Mouse (Mus musculus): ENCODE measurements around the gene Mipol1. TPM values are rescaled to one million over a fixed set of nuclear protein-coding genes. Genes with fewer than 3 reads are reported as not detected.

Mipol1 gene
- polyA plus RNA-seq, 1 experiment from 2014 or later = 6.8 TPM

- Histone ChIP-seq H3K9me3 (no peaks in the 10 kb centered on the region), H3K9ac (no peak overlapping the region), H3K4me3 (no peak overlapping the region), H3K36me3 (no peaks in the 10 kb centered on the region), H3K4me2 (replicated peaks) (no peak overlapping the region), H3K27ac (no peak overlapping the region), H3K4me1 (no peaks in the 10 kb centered on the region), H3K27me3 (replicated peaks) (no peaks in the 10 kb centered on the region)
- no peak for ATAC-seq (ENCODE audit: low FRiP score, low read depth)
- WGBS = 80% methylated on average over 4 of the region's 4 CpGs
Observed at GRCm38 (mm10) chr12:57511127-57511526, 280.9 kb downstream of the Mipol1 start.

DNA sequence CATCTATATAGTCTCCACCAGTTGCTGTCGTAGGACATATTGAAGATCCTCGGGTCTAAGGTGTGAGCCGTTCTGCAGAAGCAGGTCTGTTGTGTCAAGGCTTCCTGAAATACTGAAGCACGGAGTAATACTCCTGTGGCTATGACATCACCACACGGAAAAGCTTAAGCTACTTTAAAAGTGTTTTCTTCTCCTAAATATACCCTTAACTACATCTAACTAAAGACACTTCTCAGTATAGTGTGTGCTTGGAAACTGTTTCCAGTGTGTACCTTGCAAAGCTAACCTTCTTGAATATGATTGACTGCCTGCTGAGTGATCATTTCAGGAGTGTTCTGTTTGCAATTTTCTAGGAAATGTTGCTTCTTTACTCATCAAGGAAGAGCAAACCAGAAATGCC lies 281.3 kb downstream of the Mipol1 start:
- Histone ChIP-seq H3K9me3 (no peaks in the 10 kb centered on the region), H3K4me1 (no peaks in the 10 kb centered on the region), H3K27ac (no peak overlapping the region), H3K27me3 (replicated peaks) (no peaks in the 10 kb centered on the region), H3K36me3 (no peaks in the 10 kb centered on the region), H3K4me2 (replicated peaks) (no peak overlapping the region), H3K9ac (no peak overlapping the region), H3K4me3 (no peak overlapping the region)
- ATAC-seq (ENCODE audit: low FRiP score, low read depth) = no peak
- 87% methylated on average over 5 of the region's 5 CpGs for WGBS

GRCm38 (mm10) chr12:57514552-57514951 lies 284.3 kb downstream of the Mipol1 start:
- H3K9ac ChIP-seq = no peak overlapping the region
- H3K27me3 ChIP-seq (replicated peaks) = no peaks in the 10 kb centered on the region
- H3K36me3 ChIP-seq = no peaks in the 10 kb centered on the region
- H3K9me3 ChIP-seq = no peaks in the 10 kb centered on the region
- no peak overlapping the region for H3K4me3 ChIP-seq
- no peak overlapping the region for H3K27ac ChIP-seq
- WGBS = 68% methylated on average over 1 of the region's 1 CpGs
- H3K4me1 ChIP-seq = no peaks in the 10 kb centered on the region
- no peak overlapping the region for H3K4me2 ChIP-seq (replicated peaks)
- no peak for ATAC-seq (ENCODE audit: low FRiP score, low read depth)

DNA sequence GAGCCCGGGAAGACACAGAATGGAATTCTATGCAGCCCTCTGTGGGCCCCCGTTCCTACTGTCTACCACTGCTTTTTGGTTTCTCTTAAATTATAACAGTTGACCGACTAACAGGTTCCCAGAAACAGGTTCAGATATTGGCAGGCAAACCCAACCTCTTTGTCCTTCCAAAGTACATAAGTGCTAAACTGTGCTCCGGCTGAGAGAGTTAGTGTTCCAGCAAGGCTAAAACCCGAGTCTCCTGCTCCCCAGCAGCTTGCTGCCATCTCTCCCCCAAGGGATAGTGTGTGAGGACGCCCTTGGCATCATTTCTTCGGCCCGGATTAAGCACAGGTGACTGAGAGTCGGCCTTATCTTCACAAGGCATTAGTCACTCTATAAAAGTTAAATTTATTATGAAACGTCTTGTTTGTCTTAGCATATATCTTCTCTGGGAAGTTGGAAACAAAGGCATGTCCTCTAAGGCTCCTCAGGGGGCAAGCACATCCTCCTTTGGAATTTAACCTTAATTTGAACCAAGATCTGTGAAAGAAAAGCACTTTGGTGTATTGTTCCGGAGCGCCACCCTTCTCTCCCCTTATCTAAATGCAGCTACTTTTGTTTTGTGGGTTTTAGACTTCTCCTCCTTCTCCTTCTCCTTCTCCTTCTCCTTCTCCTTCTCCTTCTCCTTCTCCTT lies 285.6 kb downstream of the Mipol1 start:
- no peak overlapping the region for H3K27ac ChIP-seq
- no peaks in the 10 kb centered on the region for H3K9me3 ChIP-seq
- no peaks in the 10 kb centered on the region for H3K27me3 ChIP-seq (replicated peaks)
- no peak overlapping the region for H3K4me3 ChIP-seq
- H3K9ac ChIP-seq = no peak overlapping the region
- WGBS = 36% methylated on average over 12 of the region's 12 CpGs
- H3K4me2 ChIP-seq (replicated peaks) = no peak overlapping the region
- no peak for ATAC-seq (ENCODE audit: low FRiP score, low read depth)
- no peaks in the 10 kb centered on the region for H3K36me3 ChIP-seq
- H3K4me1 ChIP-seq = no peaks in the 10 kb centered on the region

- WGBS = 81% methylated on average over 4 of the region's 4 CpGs
- H3K27me3 ChIP-seq (replicated peaks) = peaks cover 23% of the 10 kb centered on the region
Observed at GRCm38 (mm10) chr12:57528335-57528734, 298.1 kb downstream of the Mipol1 start.

DNA sequence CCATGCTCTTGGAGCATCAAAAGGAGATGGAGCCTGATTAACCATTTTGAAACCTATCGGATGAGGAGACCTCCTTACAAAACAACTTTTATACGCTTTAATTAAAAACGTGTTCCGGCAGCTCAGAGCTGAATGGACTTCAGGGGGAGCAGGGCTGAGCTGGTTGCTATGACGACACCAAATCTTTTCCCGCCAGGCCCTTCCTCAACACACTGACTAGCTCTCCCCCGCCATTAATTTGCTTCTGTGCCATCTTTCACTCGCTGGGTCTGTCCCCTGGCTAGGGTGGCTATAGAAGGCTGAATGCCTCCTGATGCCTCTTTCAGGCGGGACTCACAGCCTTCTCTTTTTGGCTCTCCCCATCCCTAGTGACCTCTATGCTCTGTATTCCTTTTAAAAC lies 300.2 kb downstream of the Mipol1 start:
- no peak overlapping the region for H3K9ac ChIP-seq
- WGBS = 6% methylated on average over 9 of the region's 9 CpGs
- H3K4me3 ChIP-seq = no peak overlapping the region
- no peak overlapping the region for H3K27ac ChIP-seq
- peaks cover 43% of the 10 kb centered on the region for H3K27me3 ChIP-seq (replicated peaks)
- peak; percentile 79 for ATAC-seq (ENCODE audit: low FRiP score, low read depth)
- H3K36me3 ChIP-seq = no peaks in the 10 kb centered on the region
- no peak overlapping the region for H3K4me2 ChIP-seq (replicated peaks)
- H3K4me1 ChIP-seq = peaks cover 11% of the 10 kb centered on the region; the same call in 1 of the 2 replicates
- H3K9me3 ChIP-seq = no peaks in the 10 kb centered on the region

More at GRCm38 (mm10) chr12:57528335-57528734, 298.1 kb downstream of the Mipol1 start:
- ATAC-seq (ENCODE audit: low FRiP score, low read depth) = no peak
- Histone ChIP-seq H3K36me3 (no peaks in the 10 kb centered on the region), H3K27ac (no peak overlapping the region), H3K4me1 (0 out of 2 replicates have a peak, but pooled peaks cover 4% of the 10 kb centered on the region), H3K4me3 (no peak overlapping the region), H3K4me2 (replicated peaks) (no peak overlapping the region), H3K9me3 (no peaks in the 10 kb centered on the region), H3K9ac (no peak overlapping the region)

DNA sequence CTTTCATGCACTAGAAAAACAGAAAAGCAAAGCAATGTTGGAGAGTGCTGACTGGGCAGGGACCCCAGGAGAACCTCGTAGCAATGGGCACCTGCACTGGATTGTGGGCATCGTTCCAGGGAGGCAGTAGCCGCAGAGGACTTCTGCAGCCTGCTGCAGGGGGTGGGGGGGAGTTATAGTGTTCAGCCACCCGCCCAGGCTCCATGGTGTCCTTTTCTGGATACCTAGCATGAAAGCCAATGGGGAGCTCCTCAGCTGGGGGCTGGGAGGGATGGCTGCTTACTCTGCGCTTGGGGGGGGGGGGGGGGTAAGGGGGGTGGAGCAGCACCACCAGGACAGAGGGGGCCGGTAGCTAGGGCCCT lies 304.3 kb downstream of the Mipol1 start:
- peak; percentile 8; the same call in 1 of the 2 replicates for ATAC-seq (ENCODE audit: low FRiP score, low read depth)
- 0% methylated on average over 5 of the region's 6 CpGs for WGBS
- no peak overlapping the region for H3K9ac ChIP-seq
- peaks cover 66% of the 10 kb centered on the region for H3K27me3 ChIP-seq (replicated peaks)
- H3K36me3 ChIP-seq = no peaks in the 10 kb centered on the region
- no peak overlapping the region for H3K27ac ChIP-seq
- H3K9me3 ChIP-seq = no peaks in the 10 kb centered on the region
- peak overlapping the region; percentile 43 for H3K4me2 ChIP-seq (replicated peaks)
- H3K4me1 ChIP-seq = peaks cover 21% of the 10 kb centered on the region
- no peak overlapping the region for H3K4me3 ChIP-seq

DNA sequence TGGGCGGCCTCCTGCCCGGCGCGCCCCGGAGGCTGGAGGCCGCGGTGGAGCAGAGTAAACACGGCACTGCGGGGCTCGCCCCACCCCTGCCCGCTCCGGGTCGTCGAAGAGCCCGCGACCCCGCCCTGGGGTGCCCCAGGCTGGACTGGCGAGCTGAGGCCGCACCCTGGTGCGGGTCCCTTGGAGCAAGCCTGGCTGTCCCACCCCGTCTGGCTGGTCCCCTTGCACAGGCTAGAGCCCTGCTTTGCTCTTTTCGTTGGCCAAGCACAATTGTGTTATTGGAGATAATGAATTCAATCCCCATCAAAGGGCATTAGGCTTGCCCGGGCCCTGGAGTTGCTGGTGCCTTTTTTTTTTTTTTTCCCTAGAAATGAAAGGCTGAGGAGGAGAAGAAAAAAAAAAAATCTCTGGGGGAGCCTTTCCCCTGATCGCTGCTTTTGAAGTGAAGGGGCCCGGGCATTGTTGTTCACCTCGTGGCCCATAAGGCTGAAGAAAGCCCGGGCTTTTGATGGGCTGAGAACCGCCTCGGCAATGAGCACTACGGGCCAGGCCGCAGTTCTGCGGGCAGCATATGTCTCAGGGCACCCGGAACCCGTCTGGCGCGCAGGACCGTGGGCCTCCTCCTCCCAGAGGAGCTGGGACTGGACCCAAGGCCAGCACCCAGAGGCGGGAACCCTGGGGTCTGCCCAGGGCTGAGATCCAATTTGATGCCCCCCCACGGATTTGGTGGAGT lies 304.8 kb downstream of the Mipol1 start:
- peak overlapping the region; percentile 18; the same call in 1 of the 2 replicates for H3K4me3 ChIP-seq
- no peaks in the 10 kb centered on the region for H3K36me3 ChIP-seq
- H3K4me1 ChIP-seq = peaks cover 21% of the 10 kb centered on the region
- peak; percentile 37 for ATAC-seq (ENCODE audit: low FRiP score, low read depth)
- peaks cover 68% of the 10 kb centered on the region for H3K27me3 ChIP-seq (replicated peaks)
- H3K4me2 ChIP-seq (replicated peaks) = peak overlapping the region; percentile 43
- under 1% methylated on average over 39 of the region's 39 CpGs for WGBS
- H3K9ac ChIP-seq = no peak overlapping the region
- no peaks in the 10 kb centered on the region for H3K9me3 ChIP-seq
- H3K27ac ChIP-seq = no peak overlapping the region

DNA sequence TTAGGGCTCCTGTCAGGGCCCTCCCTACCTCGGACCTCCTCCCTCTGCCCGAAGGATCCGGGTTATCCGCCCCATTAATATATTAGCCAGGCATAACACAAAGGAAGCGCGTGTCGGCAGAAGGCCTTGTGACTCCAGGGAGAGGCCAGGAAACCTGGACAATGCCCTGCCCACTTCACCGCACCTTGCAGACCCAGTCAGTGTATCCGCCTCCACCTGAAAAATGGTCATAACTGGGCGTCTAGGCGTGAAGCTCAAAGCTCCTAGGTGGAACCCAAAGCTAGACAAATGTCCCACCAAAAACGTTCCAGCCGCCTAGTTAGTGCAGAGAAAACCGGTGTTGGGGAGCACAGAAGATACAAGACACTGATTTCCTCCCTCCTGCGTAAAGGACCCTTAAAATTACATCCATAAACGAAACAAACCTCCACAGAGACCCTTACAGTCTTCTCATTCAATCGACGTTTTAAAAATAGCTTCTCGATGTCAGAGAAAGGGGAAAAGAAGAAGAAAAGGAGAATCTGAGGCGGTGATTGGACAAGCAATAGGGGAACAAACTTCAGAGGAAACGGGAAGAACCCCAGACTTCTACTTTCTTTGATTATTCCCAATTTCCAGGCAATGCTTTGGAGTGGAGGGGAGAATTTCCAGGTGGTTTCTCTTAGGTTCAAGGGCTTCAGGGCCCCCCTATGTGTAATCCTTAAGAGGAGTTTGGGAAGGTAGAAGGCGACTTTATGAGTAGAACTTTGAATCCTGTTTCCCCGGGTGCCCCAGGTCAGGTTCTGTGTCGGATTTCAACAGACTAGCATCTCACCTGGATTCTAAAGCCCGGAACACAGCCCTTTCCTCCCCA lies 306.1 kb downstream of the Mipol1 start:
- Histone ChIP-seq H3K27ac (no peak overlapping the region), H3K4me1 (peaks cover 17% of the 10 kb centered on the region), H3K36me3 (no peaks in the 10 kb centered on the region), H3K27me3 (replicated peaks) (peaks cover 75% of the 10 kb centered on the region), H3K9me3 (no peaks in the 10 kb centered on the region), H3K9ac (no peak overlapping the region), H3K4me2 (replicated peaks) (no peak overlapping the region), H3K4me3 (no peak overlapping the region)
- WGBS = under 1% methylated on average over 25 of the region's 25 CpGs
- no peak for ATAC-seq (ENCODE audit: low FRiP score, low read depth)

DNA sequence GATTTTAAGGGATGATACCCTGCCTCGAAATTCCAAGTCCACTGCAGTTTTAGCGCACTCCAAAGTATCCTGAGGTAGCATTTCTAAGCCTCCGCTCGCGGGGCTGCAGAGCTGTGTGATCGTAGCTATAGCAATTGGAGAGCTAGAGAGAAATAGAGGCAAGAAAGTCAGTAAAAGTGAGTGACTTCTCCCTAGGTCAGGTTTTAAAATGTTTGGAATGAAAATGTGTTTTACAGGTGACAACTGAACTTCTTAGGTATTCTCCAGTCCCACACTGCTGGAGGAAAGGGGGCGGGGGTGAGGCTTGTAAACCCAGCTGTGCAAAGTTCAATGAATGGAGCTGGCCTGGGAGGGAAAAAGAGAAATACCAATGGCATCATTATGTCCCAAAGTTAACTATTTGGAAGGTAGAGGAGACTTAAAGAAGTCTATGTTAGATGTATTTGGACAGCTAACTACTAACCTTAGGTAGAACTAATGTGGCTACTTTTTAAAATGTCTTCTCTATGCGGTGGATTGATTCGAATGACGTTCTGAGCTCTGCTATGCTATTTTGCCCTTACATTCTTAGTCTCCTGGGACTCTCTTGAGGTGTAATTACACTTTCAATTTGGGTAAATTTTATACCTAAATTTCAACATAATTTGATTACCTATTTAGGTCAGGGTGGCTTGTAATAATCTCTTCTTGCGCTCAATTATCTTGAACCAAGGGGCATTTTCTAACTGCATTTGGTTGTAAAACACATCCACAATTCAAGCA lies 306.9 kb downstream of the Mipol1 start:
- H3K27me3 ChIP-seq (replicated peaks) = peaks cover 81% of the 10 kb centered on the region
- no peak overlapping the region for H3K9ac ChIP-seq
- H3K4me1 ChIP-seq = peaks cover 19% of the 10 kb centered on the region
- H3K9me3 ChIP-seq = no peaks in the 10 kb centered on the region
- H3K4me3 ChIP-seq = no peak overlapping the region
- WGBS = 3% methylated on average over 11 of the region's 11 CpGs
- H3K27ac ChIP-seq = no peak overlapping the region
- no peaks in the 10 kb centered on the region for H3K36me3 ChIP-seq
- H3K4me2 ChIP-seq (replicated peaks) = no peak overlapping the region
- ATAC-seq (ENCODE audit: low FRiP score, low read depth) = no peak

DNA sequence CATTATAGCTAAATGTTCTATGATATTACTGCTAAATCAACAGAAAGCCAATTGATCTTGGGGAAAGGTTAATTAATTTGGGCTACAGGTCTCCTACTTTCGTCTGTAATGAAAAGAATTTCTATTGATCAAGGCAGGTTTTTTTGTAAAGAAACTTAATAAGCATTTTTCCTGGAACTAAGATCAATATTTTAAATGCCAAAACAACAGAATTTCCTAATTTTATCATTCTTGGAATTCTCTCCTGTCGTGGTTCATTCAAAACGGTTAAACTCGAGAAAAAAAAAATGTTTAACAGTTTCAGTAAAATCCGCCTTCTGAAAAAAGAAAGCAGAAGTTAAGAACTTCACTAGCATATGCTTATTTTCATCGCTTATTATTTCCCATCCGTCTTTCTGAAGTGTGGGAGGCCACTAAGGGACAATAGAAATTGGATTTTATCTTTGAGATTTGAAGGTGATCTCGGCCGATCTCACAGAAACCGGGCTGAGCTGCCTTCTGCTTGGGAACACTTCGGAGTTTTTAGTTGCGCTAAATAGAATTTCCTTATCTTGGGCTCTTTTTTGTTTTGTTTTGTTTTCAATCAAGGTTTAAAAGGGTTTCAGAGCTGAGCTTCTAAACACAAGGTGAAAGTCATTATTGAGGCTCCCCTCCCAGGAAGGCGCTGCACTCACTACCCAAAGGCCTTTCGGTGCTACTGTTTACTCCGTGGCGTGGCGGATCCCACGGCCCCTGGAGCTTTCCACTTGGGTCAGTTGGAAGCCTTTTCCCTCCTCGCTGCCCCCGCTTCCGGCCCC lies 307.8 kb downstream of the Mipol1 start:
- no peak for ATAC-seq (ENCODE audit: low FRiP score, low read depth)
- Histone ChIP-seq H3K27me3 (replicated peaks) (peaks cover 81% of the 10 kb centered on the region), H3K27ac (no peak overlapping the region), H3K4me1 (peaks cover 23% of the 10 kb centered on the region), H3K9me3 (no peaks in the 10 kb centered on the region), H3K4me3 (no peak overlapping the region; the same call in 1 of the 2 replicates), H3K4me2 (replicated peaks) (peak overlapping the region; percentile 62), H3K36me3 (no peaks in the 10 kb centered on the region), H3K9ac (no peak overlapping the region)
- WGBS = 1% methylated on average over 21 of the region's 21 CpGs
